Mouse (Mus musculus): ENCODE data around the gene Serpinb6b. TPM values are rescaled to one million over a fixed set of nuclear protein-coding genes. Genes with fewer than 3 reads are reported as not detected.

The Serpinb6b gene
- total RNA-seq (2012; rRNA removed) = 0.69 and 2.5 TPM in 2 replicates

DNA sequence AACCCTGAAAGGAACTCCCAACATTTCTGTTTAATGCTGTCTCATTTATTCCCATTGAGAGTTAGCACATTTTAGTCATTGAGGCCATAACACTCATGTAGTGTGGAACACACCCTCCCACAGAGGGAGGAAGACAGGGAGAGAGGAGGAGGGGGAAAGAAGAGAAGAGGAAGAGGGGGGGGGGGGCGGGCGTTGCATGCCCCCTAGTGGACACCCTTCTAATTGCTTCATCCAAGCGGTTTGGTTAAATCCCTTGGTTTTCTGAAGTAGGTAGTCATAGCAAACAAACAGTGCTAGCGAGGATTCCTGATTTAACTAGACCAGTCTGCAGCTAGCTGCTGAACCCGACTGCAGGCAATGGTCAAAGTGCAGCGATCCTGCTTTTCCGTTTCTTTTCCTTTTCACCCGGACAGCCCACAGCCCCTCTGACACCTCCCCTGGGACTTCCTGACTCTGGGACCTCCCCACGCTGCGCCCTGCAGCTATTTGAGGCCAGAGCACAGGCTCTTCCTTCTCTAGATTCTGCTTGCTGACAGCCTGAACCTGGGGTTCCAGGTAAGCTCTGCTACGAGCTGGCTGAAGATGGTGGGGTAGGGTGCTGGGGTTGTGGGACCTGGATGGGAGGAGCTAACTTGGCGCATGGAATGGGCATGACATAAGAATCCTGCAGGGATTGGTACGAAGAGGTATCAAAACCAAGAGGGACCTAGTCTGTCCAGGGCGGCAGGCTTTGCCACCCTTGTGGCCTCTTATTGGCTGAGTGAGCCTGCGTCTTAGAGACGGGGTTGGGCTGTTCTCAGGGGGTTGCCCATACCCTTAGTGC is at the start of gene Serpinb6b:
Serpinb6b (plus strand) TSS at position 221 of the 823 bp plus-strand sequence.
- no peaks in the 10 kb centered on the region for H3K4me1 ChIP-seq (ENCODE audit: control insufficient read depth in 2 of 2, insufficient read depth in 2 of 2, low read length in 2 of 2, poor library complexity in 1 of 2)

DNA sequence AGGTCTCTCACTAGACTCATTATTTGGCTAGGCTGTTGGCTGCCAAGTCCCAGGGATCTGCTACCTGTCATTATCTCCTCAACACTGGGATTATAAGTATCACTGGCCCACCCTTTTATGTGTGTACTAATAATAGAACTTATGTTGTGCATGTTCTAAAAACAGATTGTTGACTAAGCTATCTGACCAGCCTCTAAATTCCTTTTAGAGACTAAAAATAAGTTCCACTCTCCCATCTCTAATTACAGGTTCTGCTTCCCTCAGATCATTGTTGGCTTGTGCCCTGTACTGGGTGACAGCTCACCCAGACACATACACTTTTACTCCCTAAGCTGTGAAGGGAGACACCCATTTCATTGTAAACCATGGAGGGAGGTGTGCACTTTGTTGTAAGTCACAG is 42.4 kb upstream of the Serpinb6b start:
- no peak overlapping the region for H3K9ac ChIP-seq (ENCODE audit: insufficient read depth, low read depth, low read length, poor library complexity, severe bottlenecking)
- no peak for DNase-seq (ENCODE audit: low read depth, low spot score)
- in situ Hi-C loops (cut with MboI; ENCODE audit: low sequenced_read_pairs in 2 of 2, unreplicated experiment in 2 of 2) = no loop called here
- H3K9me3 ChIP-seq (ENCODE audit: control insufficient read depth, insufficient read depth, low read depth, low read length) = no peaks in the 10 kb centered on the region
- no peaks in the 10 kb centered on the region for H3K4me1 ChIP-seq (ENCODE audit: control insufficient read depth in 2 of 2, insufficient read depth in 2 of 2, low read length in 2 of 2, poor library complexity in 1 of 2)
- no peaks in the 10 kb centered on the region for H3K36me3 ChIP-seq (ENCODE audit: control insufficient read depth, insufficient read depth, low read length, poor library complexity, severe bottlenecking)
- no peak overlapping the region for H3K4me3 ChIP-seq (ENCODE audit: insufficient read depth in 1 of 2, low read depth in 1 of 2, low read length in 2 of 2, poor library complexity in 1 of 2, severe bottlenecking in 1 of 2)
- no peak overlapping the region for H3K27ac ChIP-seq (ENCODE audit: insufficient read depth, low read depth, low read length, poor library complexity, severe bottlenecking)
- TF ChIP-seq MAFK (IDR thresholded peaks at IDR 0.05; ENCODE audit: insufficient read depth, low read depth, low read length) (no peak), HCFC1 (IDR thresholded peaks at IDR 0.05; ENCODE audit: borderline replicate concordance, insufficient read depth, low read length) (no peak), ZC3H11A (IDR thresholded peaks at IDR 0.05; ENCODE audit: borderline replicate concordance, low read depth, low read length) (no peak), CHD2 (IDR thresholded peaks at IDR 0.05; ENCODE audit: low read depth, low read length) (no peak), ZNF384 (IDR thresholded peaks at IDR 0.05; ENCODE audit: low read depth, low read length) (no peak)

More for the DNA sequence above, at the start of gene Serpinb6b:
- H3K9ac ChIP-seq (ENCODE audit: insufficient read depth, low read depth, low read length, poor library complexity, severe bottlenecking) = no peak within 1 kb of the TSS
- peak within 1 kb of the TSS in 1 of 2 experiments; percentile 47; a peak in 1 of 4 replicates for H3K4me3 ChIP-seq (ENCODE audit: insufficient read depth in 1 of 2, low read depth in 1 of 2, low read length in 2 of 2, poor library complexity in 1 of 2, severe bottlenecking in 1 of 2)
- in situ Hi-C loops (cut with MboI; ENCODE audit: low sequenced_read_pairs in 2 of 2, unreplicated experiment in 2 of 2) = no loop called here
- no peak within 1 kb of the TSS for H3K27ac ChIP-seq (ENCODE audit: insufficient read depth, low read depth, low read length, poor library complexity, severe bottlenecking)
- DNase-seq (ENCODE audit: low read depth, low spot score) = peak; percentile 13
- no peaks in the 10 kb centered on the region for H3K9me3 ChIP-seq (ENCODE audit: control insufficient read depth, insufficient read depth, low read depth, low read length)
- TF ChIP-seq MAFK (IDR thresholded peaks at IDR 0.05; ENCODE audit: insufficient read depth, low read depth, low read length) = no peak
- no peak for TF ChIP-seq ZC3H11A (IDR thresholded peaks at IDR 0.05; ENCODE audit: borderline replicate concordance, low read depth, low read length)
- no peak for TF ChIP-seq HCFC1 (IDR thresholded peaks at IDR 0.05; ENCODE audit: borderline replicate concordance, insufficient read depth, low read length)
- TF ChIP-seq CHD2 (IDR thresholded peaks at IDR 0.05; ENCODE audit: low read depth, low read length) = no peak
- TF ChIP-seq ZNF384 (IDR thresholded peaks at IDR 0.05; ENCODE audit: low read depth, low read length) = no peak
- no peaks in the 10 kb centered on the region for H3K36me3 ChIP-seq (ENCODE audit: control insufficient read depth, insufficient read depth, low read length, poor library complexity, severe bottlenecking)

DNA sequence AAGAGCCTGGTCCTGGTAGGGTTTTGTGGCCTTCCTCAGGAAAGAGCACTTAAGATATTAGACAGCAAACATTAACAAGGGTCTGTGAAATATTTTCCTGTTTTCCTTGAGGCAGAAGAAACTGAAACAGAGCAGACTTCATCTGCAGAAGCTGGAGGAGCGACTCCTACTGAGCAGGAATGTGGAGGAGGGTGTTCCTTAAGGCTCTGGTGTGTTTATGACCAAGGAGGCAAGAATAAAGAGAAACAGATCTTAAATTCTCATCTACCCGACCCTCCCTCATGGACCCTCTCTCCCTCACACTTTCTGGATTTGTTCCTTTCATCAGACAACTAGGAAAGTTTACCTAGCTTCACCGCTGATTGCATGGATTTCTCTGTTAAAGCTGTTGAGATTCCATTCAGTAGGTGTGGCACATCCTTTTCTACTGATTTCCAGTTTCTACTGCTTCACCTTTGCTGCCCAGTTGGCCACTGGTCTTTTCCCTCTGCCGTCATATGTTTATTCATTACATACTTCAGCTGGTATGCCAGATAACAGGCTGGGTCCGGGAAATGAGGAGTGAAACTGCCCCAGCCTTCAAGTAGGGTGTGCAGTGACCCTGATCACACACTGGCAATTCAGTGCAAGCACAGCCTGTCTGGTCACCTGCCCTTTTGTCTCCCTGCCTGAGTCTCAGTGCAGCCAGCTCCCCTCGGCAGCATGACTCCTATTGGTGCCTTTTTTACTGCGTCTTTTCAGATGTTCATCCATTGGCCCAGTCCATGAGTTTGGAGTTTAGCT is 40.2 kb upstream of the Serpinb6b start:
- Histone ChIP-seq H3K9ac (ENCODE audit: insufficient read depth, low read depth, low read length, poor library complexity, severe bottlenecking) (no peak overlapping the region), H3K36me3 (ENCODE audit: control insufficient read depth, insufficient read depth, low read length, poor library complexity, severe bottlenecking) (no peaks in the 10 kb centered on the region), H3K27ac (ENCODE audit: insufficient read depth, low read depth, low read length, poor library complexity, severe bottlenecking) (no peak overlapping the region), H3K4me1 (ENCODE audit: control insufficient read depth in 2 of 2, insufficient read depth in 2 of 2, low read length in 2 of 2, poor library complexity in 1 of 2) (no peaks in the 10 kb centered on the region), H3K4me3 (ENCODE audit: insufficient read depth in 1 of 2, low read depth in 1 of 2, low read length in 2 of 2, poor library complexity in 1 of 2, severe bottlenecking in 1 of 2) (no peak overlapping the region), H3K9me3 (ENCODE audit: control insufficient read depth, insufficient read depth, low read depth, low read length) (no peaks in the 10 kb centered on the region)
- no peak for DNase-seq (ENCODE audit: low read depth, low spot score)
- in situ Hi-C loops (cut with MboI; ENCODE audit: low sequenced_read_pairs in 2 of 2, unreplicated experiment in 2 of 2) = no loop called here
- TF ChIP-seq ZC3H11A (IDR thresholded peaks at IDR 0.05; ENCODE audit: borderline replicate concordance, low read depth, low read length) = no peak
- no peak for TF ChIP-seq ZNF384 (IDR thresholded peaks at IDR 0.05; ENCODE audit: low read depth, low read length)
- TF ChIP-seq MAFK (IDR thresholded peaks at IDR 0.05; ENCODE audit: insufficient read depth, low read depth, low read length) = no peak
- no peak for TF ChIP-seq CHD2 (IDR thresholded peaks at IDR 0.05; ENCODE audit: low read depth, low read length)
- no peak for TF ChIP-seq HCFC1 (IDR thresholded peaks at IDR 0.05; ENCODE audit: borderline replicate concordance, insufficient read depth, low read length)

DNA sequence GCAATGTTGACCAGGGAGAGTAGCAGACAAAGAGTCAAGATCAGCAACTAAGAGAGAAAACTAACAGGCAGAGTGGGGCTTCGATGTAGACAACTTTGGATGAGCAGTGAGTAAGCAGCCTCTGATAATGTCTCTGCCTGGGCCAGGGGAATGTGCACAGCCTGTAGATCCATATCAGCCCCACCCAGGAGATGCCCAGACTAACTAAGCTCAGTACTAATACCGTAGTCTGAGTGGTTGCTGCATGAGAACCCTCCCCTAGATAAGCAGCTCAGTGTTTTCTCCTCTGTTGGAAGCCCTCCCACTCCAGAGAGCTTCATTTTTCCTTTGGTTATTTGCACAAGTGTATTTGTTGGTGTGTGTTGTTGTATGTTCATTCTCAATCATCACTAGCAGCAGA is 38.3 kb upstream of the Serpinb6b start:
- Histone ChIP-seq H3K36me3 (ENCODE audit: control insufficient read depth, insufficient read depth, low read length, poor library complexity, severe bottlenecking) (no peaks in the 10 kb centered on the region), H3K9ac (ENCODE audit: insufficient read depth, low read depth, low read length, poor library complexity, severe bottlenecking) (no peak overlapping the region), H3K27ac (ENCODE audit: insufficient read depth, low read depth, low read length, poor library complexity, severe bottlenecking) (no peak overlapping the region)

More for the DNA sequence above, 38.3 kb upstream of the Serpinb6b start:
- no peaks in the 10 kb centered on the region for H3K4me1 ChIP-seq (ENCODE audit: control insufficient read depth in 2 of 2, insufficient read depth in 2 of 2, low read length in 2 of 2, poor library complexity in 1 of 2)
- TF ChIP-seq HCFC1 (IDR thresholded peaks at IDR 0.05; ENCODE audit: borderline replicate concordance, insufficient read depth, low read length) = no peak
- TF ChIP-seq ZC3H11A (IDR thresholded peaks at IDR 0.05; ENCODE audit: borderline replicate concordance, low read depth, low read length) = no peak
- TF ChIP-seq CHD2 (IDR thresholded peaks at IDR 0.05; ENCODE audit: low read depth, low read length) = no peak
- no peak for TF ChIP-seq MAFK (IDR thresholded peaks at IDR 0.05; ENCODE audit: insufficient read depth, low read depth, low read length)
- TF ChIP-seq ZNF384 (IDR thresholded peaks at IDR 0.05; ENCODE audit: low read depth, low read length) = no peak
- H3K9me3 ChIP-seq (ENCODE audit: control insufficient read depth, insufficient read depth, low read depth, low read length) = no peaks in the 10 kb centered on the region
- in situ Hi-C loops (cut with MboI; ENCODE audit: low sequenced_read_pairs in 2 of 2, unreplicated experiment in 2 of 2) = no loop called here
- H3K4me3 ChIP-seq (ENCODE audit: insufficient read depth in 1 of 2, low read depth in 1 of 2, low read length in 2 of 2, poor library complexity in 1 of 2, severe bottlenecking in 1 of 2) = no peak overlapping the region
- no peak for DNase-seq (ENCODE audit: low read depth, low spot score)

Data from ES-E14 (cell line).